Mouse (Mus musculus): ENCODE measurements around the gene Cmtm1.
"Not testable (repeated sequence)": the region's sequence is repeated elsewhere in the genome, so short reads cannot be mapped to it uniquely, and the experiment has no call there.

Cmtm1 gene

GRCm38 (mm10) chr8:104309441-104310155 is at the start of gene Cmtm1, which contains the start of gene Gm45711:
Gene Cmtm1, minus strand, starts transcription at chr8:104310145.
Gene Gm45711, minus strand, starts transcription at chr8:104310081.
- peak; percentile 82 to 88 for DNase-seq

GRCm38 (mm10) chr8:104358637-104359036 is 48.7 kb upstream of the Cmtm1 start:
- DNase-seq: no peak

- no peak for DNase-seq
Measured at GRCm38 (mm10) chr8:104354504-104354903, 44.6 kb upstream of the Cmtm1 start.

- peak in 1 of 2 experiments; percentile 44 for DNase-seq
Measured at GRCm38 (mm10) chr8:104353186-104353585, 43.2 kb upstream of the Cmtm1 start.

- DNase-seq: no peak
Measured at GRCm38 (mm10) chr8:104350047-104350446, 40.1 kb upstream of the Cmtm1 start.

GRCm38 (mm10) chr8:104348971-104349370 is 39.0 kb upstream of the Cmtm1 start:
- DNase-seq: no peak

DNA sequence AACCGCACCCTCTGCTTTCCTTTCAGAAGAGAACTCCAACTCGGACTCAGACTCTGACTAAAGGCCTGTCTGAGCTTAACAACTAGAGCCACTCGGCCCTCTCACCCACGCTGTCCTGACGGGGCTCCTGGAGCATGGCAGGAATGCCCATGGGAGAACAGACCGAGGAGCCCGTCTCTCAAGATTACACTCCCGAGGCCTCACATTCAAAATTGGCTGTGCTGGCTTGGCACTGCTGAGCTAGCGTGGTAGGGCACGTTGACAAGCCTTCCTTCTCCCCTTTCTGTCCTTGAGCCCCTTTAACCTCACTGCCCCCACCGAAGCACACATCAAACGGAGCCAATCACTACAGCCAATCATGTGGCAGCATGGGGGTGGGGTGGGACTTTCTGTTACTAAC is 36.8 kb upstream of the Cmtm1 start:
- no peak for DNase-seq

- no peak for DNase-seq
Measured at GRCm38 (mm10) chr8:104344622-104345021, 34.7 kb upstream of the Cmtm1 start.

DNA sequence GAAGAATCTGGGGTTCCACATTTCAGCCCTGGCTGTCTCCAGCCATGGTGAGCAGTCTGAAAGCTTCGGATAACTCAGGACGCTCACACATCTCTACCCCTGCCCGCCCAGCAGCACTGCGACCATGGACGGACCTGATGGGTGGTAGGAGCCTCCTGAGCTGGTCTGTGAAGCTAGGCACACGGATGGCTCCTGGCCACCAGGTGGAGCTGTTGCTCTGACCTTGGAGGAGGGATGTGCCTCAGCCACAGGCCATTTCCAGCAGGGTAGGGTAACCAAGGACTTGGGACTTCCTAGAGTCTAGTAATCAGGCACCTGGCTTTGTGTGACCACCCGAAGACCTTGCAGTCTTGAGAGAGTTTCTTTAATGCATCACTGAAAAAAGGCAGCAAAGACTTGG is 34.0 kb upstream of the Cmtm1 start:
- DNase-seq: peak; percentile 96 to 97

- DNase-seq: no peak
Measured at GRCm38 (mm10) chr8:104342426-104342825, 32.5 kb upstream of the Cmtm1 start.

GRCm38 (mm10) chr8:104341678-104342077 is 31.7 kb upstream of the Cmtm1 start:
- no peak for DNase-seq

- peak; percentile 71 to 75 for DNase-seq
Measured at GRCm38 (mm10) chr8:104341106-104341561, 31.2 kb upstream of the Cmtm1 start.

DNA sequence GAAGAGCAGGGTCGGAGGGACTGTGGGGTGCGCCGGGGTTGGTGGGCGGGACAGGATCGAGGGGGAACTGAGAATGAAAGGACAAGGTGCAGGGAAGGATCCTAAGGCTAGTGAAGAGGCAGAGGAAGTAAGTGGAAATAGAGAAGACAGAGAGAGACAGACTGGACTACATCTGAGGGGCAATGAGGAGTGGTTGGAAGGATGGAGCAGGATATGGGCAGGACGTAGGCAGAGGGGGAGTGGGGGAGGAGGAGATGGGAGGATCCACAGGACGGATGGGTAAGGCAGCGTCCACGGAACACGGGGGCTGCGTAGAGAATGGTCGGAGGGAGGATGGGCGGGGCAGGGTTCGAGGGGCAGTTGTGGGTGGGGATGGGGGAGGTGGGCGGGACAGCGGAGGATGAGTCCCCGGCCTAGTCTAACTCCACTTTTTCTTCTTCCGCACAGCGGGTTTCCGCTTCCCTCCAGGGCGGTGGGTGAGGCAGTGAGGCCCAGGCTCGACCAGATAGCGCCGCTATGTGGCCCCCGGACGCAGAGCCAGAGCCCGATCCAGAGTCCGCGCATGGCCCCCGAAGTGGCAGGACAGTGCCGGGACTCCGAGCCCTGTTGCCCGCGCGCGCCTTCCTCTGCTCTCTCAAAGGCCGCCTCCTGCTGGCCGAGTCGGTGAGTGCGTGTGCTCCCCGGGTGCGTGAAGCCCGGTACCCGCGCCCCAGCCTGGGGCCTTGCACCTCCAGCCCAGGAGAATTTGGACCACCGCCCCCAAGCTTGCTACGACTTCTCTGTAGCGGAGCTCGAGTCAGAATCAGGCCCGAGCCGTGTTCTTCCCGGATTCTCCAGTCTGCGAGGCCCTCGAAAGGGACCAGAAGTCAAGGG is 30.5 kb upstream of the Cmtm1 start:
- DNase-seq: peak; percentile 82

GRCm38 (mm10) chr8:104339983-104340232 is 30.0 kb upstream of the Cmtm1 start:
- no peak for DNase-seq

DNA sequence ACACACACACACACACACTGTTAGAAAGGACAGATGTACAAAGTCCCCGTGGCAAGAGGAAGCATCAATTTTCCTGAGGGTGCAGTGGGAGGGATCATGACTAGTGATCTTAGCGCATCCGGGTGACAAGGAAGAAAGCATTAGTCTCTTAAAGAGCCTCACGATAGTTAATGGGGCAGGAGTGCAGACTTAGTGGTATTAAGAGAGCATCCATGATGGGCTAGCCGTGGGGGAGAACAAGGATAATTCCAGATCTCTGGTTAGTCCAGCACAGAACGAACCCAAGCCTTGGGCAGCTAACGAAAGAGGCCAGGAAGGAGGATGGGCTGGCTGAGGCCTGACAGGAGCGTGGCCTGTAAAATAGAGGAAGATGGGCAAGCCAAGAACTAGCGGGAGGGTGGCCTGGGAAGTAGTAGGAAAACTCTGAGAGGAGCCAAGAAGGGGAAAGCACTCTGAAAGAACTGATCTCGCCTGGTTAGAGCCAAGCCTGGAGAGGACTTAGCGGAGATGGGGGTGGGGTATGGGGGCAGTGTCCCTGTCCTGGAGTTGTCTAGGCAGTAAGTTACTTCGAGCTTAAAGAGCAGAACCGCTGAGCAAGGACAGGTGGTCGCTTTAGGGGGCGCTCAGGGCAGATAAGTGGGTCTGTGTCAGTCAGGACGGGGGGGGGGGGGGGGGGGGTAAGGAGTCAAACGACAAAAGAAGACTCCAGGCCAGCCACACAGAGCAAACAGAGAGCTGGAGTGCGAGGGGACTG is 29.5 kb upstream of the Cmtm1 start, which contains the start of gene Cmtm3:
TSS of gene Cmtm3 (plus strand) at position 182 of the 754 bp plus-strand sequence.
- peak; percentile 48 to 56 for DNase-seq

- DNase-seq: no peak
Measured at GRCm38 (mm10) chr8:104337890-104338289, 27.9 kb upstream of the Cmtm1 start.

GRCm38 (mm10) chr8:104336806-104337205 is 26.9 kb upstream of the Cmtm1 start:
- DNase-seq: no peak

DNA sequence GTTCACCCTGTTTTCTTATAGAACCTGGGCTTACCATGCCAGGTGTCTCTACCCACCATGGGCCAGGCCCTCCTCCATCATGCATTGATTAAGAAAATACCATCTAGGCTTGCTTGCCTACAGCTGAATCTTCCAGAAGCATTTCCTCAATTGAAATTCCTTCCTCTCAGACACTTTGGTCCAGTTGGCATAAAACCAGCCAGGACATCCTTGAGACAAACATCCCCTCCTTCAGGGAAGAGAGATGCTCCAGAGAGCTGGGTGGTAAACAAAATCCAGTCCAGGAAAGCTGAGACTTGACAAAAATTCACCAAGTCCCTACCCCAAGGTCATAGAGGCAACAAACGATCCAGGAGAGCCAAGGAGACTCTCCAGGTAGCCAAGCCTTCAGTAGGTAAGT is 24.3 kb upstream of the Cmtm1 start:
- no peak for DNase-seq

DNA sequence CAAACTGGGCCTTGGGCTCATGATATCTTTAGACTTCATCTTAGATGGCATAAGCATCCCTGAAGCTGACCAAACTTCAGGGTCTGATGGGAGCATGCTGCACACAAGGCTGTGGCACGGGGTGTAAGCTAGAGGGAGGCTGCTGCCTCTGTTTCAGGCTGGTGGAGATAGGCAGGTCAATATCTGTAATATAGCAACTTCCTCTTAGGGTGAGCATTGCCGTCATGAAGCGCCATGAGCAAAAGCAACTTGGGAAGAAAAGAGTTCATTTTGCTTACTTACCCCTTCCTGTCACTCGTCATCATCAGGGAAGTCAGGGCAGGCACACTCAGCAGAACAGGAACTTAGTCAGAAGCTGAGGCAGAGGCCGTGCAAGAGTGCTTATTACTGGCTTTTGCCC is 23.8 kb upstream of the Cmtm1 start:
- DNase-seq: no peak

DNA sequence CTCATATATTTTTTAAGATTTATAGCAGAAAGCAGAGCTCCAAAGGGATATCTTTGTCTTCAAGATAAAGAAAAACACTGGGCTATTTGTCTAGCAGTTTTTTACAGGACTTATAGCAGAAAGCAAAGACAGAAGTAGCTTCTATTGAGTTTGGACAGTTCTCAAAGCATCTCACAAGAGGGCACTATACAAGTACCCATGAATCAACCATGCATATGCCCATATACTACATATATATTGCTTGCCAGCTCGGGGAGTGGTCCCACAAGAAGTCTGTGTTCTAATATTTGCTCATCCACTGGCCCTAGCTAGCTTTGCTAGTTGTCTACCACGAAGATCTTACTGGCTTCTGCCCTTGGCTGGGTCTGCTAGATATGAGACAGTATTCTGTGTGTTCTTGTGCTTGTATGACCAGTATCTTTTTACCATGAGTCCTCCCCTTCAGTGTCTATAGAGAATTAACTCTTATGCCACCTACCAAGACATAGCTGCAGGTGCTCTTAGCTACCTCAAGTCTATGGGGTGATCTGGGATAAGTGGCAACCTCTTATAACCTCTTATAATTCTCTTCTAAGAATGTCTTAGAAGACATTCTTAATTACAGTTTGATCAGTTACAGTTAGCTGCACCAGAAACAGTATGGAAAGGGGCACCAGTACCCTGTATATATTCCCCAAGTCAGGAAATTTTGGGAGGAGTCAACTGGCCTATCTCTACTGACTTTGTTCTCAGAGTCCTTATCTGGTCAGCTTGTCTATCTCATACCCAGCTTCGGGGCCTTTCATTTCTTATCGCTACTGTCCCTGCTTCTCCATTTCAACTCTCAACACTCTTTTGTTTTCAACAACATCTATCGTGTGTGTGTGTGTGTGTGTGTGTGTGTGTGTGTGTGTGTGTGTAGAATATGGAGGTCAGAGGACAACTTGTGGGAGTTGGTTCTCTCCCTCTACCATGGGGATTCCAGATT is 23.0 kb upstream of the Cmtm1 start:
- no peak for DNase-seq

DNA sequence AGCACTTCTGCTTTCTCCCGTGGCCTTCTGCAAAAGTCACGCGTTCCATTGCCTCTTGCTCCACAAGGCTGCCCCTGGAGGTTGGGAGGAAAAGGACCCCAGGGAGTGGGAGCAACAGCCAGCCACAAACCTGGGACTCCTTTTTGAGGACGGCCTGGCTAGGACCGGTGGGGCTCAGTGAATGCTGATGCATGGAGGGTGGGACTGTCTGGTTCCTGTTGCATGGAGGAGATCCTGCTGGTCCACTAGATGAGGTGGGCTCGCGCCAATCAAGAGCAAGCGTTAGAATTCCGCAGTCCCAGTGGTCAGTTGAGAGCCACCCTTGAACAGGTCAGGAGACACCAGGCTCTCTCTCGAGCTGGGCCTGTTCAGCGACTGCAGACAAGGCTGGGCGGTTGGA is 12.0 kb upstream of the Cmtm1 start, which contains the start of gene Cmtm2b:
TSS of gene Cmtm2b (plus strand) at position 301 of the 400 bp plus-strand sequence.
- not testable (repeated sequence) for DNase-seq

GRCm38 (mm10) chr8:104321267-104321666 is 11.3 kb upstream of the Cmtm1 start, which contains the start of gene Gm11020:
Gene Gm11020, plus strand, starts transcription at chr8:104321567.
- not testable (repeated sequence) for DNase-seq

Measured in cerebellum, postnatal 10 days (tissue).